Mouse (Mus musculus) cerebellum, adult (tissue): Measurements from ENCODE around the gene Banp.

Experiments
- ATAC-seq: cut with Nextera tagmentation; 2 replicates; pipeline ENCODE4 v1.9.2; 2017; ENCODE audit warnings: mild to moderate bottlenecking, moderate library complexity, mixed read lengths; ENCODE audit not compliant: insufficient number of reproducible peaks, low FRiP score, low TSS enrichment

Banp gene

DNA sequence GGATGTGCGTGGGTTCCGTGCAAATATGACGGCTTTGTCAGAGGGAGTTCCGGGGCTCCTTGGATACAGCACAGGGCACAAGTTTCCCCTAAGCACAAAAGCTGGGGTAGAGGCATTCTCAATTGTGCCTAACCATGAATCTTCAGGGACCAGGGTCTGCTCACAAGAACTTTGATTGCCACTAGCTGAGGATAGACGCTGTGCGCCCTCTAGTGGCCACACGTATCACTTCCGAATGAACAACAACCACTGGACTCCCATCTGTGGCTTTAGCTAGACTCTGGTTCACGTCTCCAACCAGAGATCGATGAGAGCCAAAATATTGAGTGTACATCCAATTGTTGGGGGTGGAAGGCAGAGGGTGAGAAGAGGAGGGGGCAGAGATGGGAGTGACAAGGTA, 23.9 kb upstream of the Banp start:
- no peak for ATAC-seq

DNA sequence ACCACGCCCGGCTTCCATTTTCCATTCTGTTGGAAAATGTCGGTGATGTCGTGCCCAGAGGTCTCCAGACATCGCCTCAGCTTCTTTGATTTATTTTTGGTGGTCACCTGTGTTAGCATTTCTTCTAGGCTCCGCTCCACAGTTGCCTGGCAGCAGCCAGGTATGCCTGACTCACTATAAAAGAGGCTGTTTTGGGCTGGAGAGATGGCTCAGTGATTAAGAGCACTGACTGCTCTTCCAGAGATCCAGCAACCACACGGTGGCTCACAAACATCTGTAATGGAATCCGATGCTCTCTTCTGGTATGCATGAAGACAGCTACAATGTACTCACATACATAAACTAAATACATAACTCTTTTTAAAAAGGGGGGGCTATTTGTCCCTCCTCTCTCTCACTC, 23.3 kb upstream of the Banp start:
- ATAC-seq: no peak

DNA sequence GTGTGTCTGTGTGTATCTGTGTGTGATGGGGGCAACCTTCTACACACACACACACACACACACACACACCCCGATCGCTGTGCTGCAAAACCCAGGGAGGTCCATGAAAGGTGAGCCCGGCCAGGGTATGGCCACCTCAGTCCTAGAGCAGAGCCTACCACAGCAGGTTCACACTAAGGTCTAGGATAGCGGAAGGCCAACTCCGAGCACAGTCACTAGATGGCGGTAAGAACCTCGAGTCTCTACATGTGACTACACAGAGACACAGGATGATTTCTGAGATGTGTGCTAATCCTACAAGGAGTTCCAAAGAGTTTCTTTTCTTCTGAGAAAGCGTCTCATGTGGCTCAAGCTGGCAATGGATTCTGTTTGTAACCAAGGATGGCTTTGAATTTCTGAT, 22.2 kb upstream of the Banp start:
- no peak for ATAC-seq

DNA sequence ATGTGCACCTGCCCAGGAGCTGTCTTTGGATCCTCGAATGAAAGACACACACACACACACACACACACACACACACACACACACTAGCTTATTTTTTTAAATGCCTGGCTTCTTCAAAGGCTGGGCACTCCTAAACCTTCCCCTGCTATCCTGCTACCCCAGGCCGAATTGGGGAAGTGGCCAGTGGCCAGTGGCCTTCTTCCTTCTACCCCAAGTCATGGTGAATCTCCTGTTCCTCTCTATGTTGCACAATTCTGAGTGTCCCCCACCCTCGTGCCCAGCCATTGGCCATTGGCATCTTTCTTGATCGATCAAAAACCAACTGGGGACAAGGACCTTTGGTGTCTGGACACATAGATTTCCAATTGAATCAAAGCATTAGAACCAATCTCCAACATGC, 19.5 kb upstream of the Banp start:
- ATAC-seq: no peak

- ATAC-seq: no peak
Measured at GRCm38 (mm10) chr8:121931571-121931970, 18.0 kb upstream of the Banp start.

- ATAC-seq: no peak
Measured at GRCm38 (mm10) chr8:121932026-121932667, 17.4 kb upstream of the Banp start.

- ATAC-seq: no peak
Measured at GRCm38 (mm10) chr8:121932668-121933520, 16.7 kb upstream of the Banp start.

DNA sequence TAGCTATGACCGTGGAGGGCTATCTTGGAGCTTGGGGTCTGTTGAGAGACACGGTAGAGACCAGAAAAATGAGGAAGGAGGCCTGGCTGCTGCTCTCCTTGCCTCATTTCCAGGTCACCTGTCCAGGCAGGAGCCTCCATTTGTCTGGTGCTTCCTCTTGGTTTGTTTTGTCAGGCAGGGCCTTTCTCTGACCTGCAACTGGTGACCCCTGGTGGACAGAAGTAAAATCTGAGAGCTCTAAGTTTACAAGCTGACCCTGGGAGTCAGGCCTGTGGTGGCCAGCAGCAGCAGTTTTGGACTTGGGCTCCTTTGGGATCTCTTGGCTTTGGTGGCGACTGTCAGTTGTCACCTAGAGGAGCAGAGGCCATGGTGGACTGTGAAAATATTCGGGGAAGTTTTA, 15.0 kb upstream of the Banp start:
- ATAC-seq: no peak

- ATAC-seq: no peak
Measured at GRCm38 (mm10) chr8:121934923-121935322, 14.6 kb upstream of the Banp start.

DNA sequence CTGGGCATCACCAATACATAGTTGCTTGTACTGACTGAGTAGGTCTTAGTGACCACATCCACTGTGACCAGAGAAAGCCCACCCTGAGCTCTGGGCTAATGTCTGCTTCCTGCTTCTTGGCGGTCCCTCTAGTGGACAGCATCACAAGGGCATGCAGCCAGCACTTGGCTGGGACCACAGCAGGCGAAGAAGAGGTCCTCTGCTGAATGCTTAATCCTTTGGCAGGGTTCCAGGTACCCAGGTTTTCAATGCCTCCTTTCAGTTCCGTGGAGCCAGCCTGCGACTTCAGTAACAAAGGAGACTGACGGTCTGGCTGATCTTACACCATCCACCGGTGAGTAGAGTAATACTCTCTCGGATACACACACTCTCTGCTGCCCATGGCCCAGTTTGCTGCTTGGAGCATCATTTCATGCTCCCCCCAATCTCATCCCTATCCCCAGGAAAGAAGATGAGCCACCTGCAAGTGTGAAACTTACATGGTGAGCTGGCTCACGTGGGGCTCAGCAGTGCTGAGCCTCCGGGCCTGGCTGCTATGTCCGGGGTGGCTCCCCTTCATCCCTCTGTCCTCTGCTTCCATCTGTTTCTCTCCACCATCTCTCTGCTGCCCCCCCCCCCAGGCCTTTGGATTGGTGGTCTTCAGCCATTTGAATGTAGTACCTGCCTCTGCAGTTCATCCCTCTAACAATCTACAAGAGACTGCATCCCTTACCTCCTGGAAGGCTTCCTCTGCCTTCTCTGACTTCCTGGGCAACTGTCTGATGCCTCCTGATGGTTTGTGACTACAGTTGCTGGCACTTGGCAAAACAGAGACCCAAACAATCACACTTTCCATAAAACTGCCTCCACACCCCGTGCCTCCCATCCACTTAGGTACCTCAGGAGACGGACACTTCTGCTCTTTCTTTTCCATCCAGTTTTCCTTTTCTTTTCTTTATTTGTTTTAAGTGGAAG, 13.9 kb upstream of the Banp start:
- peak; percentile 26; the same call in 1 of the 2 replicates for ATAC-seq

DNA sequence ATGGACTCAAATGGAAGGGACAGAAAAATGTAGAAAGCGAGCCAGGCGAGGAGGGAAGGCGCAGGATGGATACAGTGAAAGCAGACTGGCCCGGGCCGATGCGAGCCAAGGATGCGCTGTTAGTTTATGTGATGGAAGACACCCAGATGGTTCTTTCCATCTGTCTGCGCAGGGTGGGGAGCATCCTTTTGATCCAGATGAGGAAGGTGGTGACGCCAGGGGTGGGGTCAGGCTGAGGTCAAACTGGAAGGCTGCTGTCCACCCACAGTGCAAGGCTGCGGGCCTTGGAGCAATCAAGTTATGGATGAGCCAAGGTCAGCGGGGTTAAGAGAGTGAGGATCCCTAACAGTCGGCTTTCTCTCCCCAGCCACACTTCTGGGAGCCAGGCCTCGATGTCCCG, 13.2 kb upstream of the Banp start:
- ATAC-seq: no peak

GRCm38 (mm10) chr8:121938732-121939131, 10.8 kb upstream of the Banp start:
- ATAC-seq: no peak

- ATAC-seq: no peak
Measured at GRCm38 (mm10) chr8:121943057-121943540, 6.5 kb upstream of the Banp start.

DNA sequence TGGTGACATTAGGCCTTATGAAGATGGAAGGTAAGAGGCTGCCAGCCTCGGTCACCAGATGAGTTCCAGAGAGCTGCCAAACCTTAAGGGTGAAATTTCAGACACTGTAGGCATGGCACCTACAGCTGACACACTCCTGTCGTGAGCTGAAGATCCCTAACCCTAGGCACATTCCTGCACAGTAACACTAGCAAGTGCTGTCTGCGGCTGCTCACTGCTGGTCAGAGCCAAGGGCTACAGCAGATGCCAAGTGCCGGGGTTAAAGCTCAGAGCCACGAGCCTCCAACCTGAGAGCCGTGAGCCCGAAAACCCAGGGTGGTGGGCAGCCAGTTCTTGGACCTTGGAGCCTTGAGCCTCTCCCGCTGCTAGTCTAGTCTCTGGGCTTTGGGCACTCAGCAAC, 5.8 kb upstream of the Banp start:
- ATAC-seq: no peak

DNA sequence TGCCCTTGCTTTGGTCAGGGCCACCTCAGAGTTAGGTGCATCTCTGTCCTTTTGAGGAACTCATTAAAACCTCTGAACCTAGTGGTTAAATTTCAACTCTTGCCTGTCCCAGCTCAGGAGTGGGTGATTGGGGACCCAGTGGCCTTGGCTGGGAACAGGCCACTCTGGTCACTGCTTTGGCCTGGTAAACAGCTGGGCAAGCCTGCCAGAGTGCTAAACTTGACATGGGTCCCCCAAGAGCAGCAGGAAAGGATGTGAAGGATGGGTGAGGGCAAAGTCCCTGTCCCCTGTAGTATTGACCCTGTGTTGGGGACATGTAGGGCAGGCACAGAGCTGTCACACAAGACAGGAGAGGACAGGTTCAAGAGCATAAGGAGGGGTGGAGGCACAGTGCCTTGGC, 4.7 kb upstream of the Banp start, which contains the start of gene Car5a:
TSS of gene Car5a (minus strand) at position 74 of the 400 bp plus-strand sequence.
- no peak for ATAC-seq

- ATAC-seq: no peak
Measured at GRCm38 (mm10) chr8:121946351-121946750, 3.2 kb upstream of the Banp start.

- ATAC-seq: no peak
Measured at GRCm38 (mm10) chr8:121947047-121947752, 2.4 kb upstream of the Banp start.

DNA sequence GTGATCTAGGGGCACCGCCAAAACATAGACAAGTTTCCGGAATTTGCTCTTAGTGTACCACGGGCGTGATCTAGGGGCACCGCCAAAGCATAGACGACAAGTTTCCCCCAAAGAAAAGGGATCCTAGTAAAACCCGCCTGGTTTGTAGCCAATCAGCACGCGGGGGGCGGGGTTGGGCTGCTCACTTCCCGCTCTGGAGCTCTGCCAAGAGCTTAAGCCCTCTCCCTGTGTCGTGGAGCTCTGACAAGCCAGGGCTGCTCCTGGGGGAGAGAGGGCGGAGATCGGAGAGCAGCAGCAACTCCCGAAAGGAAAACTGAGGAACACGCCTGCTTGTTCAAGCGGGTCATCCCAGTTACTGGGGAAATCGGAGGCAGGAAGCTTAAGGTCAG, 1.8 kb upstream of the Banp start:
- no peak for ATAC-seq

DNA sequence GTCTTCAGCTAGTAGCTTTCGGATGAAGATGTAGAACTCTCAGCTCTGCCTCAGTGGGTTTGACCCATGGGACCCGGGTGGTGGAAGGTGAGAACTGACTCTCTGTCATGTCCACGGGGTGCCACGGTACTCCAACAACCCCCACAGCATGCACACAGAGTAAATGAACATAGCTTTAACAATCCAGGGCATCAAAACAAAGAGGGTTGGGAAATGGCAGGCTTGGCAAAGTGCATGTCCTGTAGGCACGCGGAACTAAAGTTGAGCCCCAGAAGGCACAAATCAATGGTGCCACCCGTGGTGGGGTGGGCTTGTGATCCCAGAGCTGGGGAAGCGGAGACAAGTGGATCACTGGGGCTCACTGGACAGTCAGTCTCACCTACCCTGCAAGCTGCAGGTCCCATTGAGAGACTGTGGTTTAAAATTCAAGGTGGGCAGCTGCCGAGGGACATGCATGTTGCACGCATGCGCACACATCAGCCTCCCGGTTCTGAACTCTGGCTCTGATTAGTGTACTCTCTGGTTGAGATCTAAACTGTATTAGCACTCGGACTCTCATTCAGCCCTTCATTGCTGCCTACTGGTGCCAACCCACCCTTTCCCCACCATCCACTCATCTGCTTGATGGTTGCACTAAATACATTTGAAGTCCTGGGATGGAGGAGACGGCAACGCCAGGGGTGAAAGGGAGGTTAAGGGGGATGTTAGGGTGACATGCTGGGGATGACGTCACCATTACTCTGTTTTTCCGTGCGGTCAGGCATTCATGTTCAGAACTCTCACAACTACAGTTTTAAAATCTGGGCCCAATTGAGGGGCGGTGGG, 1.0 kb upstream of the Banp start:
- ATAC-seq: no peak
